Mouse (Mus musculus): ENCODE measurements around the gene Tmem216. TPM values are rescaled to one million over a fixed set of nuclear protein-coding genes. Genes with fewer than 3 reads are reported as not detected.

Tmem216 gene
- polyA plus RNA-seq, 1 experiment from 2014 or later = 54.1 TPM

GRCm38 (mm10) chr19:10589127-10589857 lies 33.3 kb upstream of the Tmem216 start:
- WGBS = 63% methylated on average over 5 of the region's 5 CpGs
- Histone ChIP-seq H3K4me1 (no peaks in the 10 kb centered on the region; the same call in 1 of the 2 replicates), H3K4me2 (no peak overlapping the region), H3K36me3 (replicated peaks) (peaks cover 29% of the 10 kb centered on the region), H3K27me3 (no peaks in the 10 kb centered on the region), H3K9me3 (no peaks in the 10 kb centered on the region), H3K27ac (no peak overlapping the region), H3K9ac (no peak overlapping the region), H3K4me3 (replicated peaks) (no peak overlapping the region)
- no peak for ATAC-seq (ENCODE audit: low FRiP score)

DNA sequence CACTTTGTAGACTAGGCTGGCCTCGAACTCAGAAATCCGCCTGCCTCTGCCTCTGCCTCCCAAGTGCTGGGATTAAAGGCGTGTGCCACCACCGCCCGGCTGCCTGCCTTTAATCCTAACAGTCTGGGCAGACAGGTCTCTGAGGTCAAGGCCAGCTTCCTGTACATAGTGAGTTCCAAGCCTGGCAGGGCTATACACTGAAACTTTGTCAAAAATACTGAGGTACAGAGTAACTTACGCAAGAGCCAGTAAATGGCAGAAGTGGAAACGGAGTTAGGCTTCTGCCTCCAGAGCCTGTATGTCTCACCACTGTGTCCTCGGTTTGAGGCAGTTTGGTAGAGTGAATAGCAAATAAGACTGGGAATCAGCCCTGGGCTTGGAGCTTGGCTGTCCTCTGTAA lies 31.2 kb upstream of the Tmem216 start:
- Histone ChIP-seq H3K4me3 (replicated peaks) (no peak overlapping the region), H3K4me1 (no peaks in the 10 kb centered on the region; the same call in 1 of the 2 replicates), H3K36me3 (replicated peaks) (peaks cover 17% of the 10 kb centered on the region; the same call in 1 of the 2 replicates), H3K27me3 (no peaks in the 10 kb centered on the region), H3K9me3 (no peaks in the 10 kb centered on the region), H3K27ac (no peak overlapping the region), H3K4me2 (no peak overlapping the region), H3K9ac (no peak overlapping the region)
- 86% methylated on average over 8 of the region's 8 CpGs for WGBS
- no peak for ATAC-seq (ENCODE audit: low FRiP score)

- Histone ChIP-seq H3K27ac (no peak overlapping the region), H3K27me3 (no peaks in the 10 kb centered on the region), H3K36me3 (replicated peaks) (peaks cover 16% of the 10 kb centered on the region; the same call in 1 of the 2 replicates), H3K4me3 (replicated peaks) (no peak overlapping the region), H3K9ac (no peak overlapping the region), H3K4me2 (no peak overlapping the region), H3K4me1 (no peaks in the 10 kb centered on the region; the same call in 1 of the 2 replicates), H3K9me3 (no peaks in the 10 kb centered on the region)
- 89% methylated on average over 8 of the region's 8 CpGs for WGBS
- no peak for ATAC-seq (ENCODE audit: low FRiP score)
Measured at GRCm38 (mm10) chr19:10585112-10585511, 29.1 kb upstream of the Tmem216 start.

DNA sequence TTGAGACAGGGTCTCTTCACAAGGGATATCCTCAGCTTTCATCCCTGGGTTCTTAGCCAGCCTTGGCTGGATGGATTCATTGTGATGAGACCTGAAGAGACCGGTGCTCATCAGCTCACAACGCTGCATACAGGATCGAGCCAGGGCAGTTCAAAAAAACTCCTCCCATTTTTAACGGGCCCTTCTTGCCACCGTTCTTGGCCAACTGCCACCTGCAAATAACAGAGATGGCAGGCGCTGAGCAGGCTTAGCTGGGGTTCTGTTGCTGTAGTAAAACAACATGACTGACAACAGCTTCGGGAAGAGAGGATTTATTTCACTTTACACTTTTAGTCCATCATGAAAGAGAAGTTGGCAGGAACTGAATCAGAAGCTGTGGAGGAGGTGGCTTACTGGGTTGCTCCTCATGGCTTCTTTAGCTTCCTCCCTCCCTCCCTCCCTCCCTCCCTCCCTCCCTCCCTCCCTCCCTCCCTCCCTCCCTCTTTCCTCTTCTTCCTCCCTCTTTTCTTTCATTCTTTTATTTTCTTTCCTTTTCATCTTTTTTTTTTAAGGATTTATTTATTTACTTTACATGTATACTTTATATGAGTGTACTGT lies 27.6 kb upstream of the Tmem216 start:
- WGBS = 72% methylated on average over 7 of the region's 7 CpGs
- H3K27ac ChIP-seq = no peak overlapping the region
- H3K4me1 ChIP-seq = peaks cover 1% of the 10 kb centered on the region
- no peaks in the 10 kb centered on the region for H3K9me3 ChIP-seq
- H3K27me3 ChIP-seq = no peaks in the 10 kb centered on the region
- H3K9ac ChIP-seq = no peak overlapping the region
- ATAC-seq (ENCODE audit: low FRiP score) = no peak
- no peak overlapping the region for H3K4me3 ChIP-seq (replicated peaks)
- peaks cover 12% of the 10 kb centered on the region; the same call in 1 of the 2 replicates for H3K36me3 ChIP-seq (replicated peaks)
- no peak overlapping the region for H3K4me2 ChIP-seq

DNA sequence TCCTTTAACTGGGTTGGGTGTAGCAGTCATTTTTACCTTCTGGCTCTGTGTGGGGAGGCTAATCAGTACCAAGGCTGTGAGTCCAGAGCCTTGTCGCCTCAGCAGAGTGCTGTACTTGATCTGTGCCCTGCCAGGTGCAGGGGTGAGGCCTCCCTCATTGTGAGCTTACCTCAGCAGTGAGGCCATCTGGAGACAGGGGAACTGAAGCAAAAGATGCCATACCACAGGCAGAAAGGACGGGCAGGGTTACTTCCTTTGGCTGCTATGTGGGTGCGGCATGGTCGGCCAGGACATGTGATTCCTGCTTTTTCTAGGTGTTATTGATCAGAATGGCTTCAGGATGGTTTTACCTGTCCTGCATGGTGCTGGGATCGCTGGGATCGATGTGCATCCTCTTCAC lies 25.9 kb upstream of the Tmem216 start:
- WGBS = 91% methylated on average over 6 of the region's 6 CpGs
- H3K4me3 ChIP-seq (replicated peaks) = no peak overlapping the region
- H3K9me3 ChIP-seq = no peaks in the 10 kb centered on the region
- H3K4me2 ChIP-seq = no peak overlapping the region
- no peak for ATAC-seq (ENCODE audit: low FRiP score)
- H3K4me1 ChIP-seq = peaks cover 11% of the 10 kb centered on the region
- no peaks in the 10 kb centered on the region for H3K27me3 ChIP-seq
- H3K36me3 ChIP-seq (replicated peaks) = peaks cover 9% of the 10 kb centered on the region; the same call in 1 of the 2 replicates
- H3K27ac ChIP-seq = no peak overlapping the region
- H3K9ac ChIP-seq = no peak overlapping the region

GRCm38 (mm10) chr19:10580761-10581160 lies 24.7 kb upstream of the Tmem216 start:
- Histone ChIP-seq H3K4me3 (replicated peaks) (no peak overlapping the region), H3K27me3 (no peaks in the 10 kb centered on the region), H3K4me2 (no peak overlapping the region), H3K27ac (no peak overlapping the region), H3K9me3 (no peaks in the 10 kb centered on the region), H3K9ac (no peak overlapping the region), H3K4me1 (peaks cover 17% of the 10 kb centered on the region), H3K36me3 (replicated peaks) (peaks cover 9% of the 10 kb centered on the region; the same call in 1 of the 2 replicates)
- WGBS = 84% methylated on average over 3 of the region's 3 CpGs
- ATAC-seq (ENCODE audit: low FRiP score) = no peak

- H3K4me2 ChIP-seq = no peak overlapping the region
- no peak overlapping the region for H3K4me3 ChIP-seq (replicated peaks)
- H3K27ac ChIP-seq = no peak overlapping the region
- no peak overlapping the region for H3K9ac ChIP-seq
- peaks cover 11% of the 10 kb centered on the region for H3K36me3 ChIP-seq (replicated peaks)
- H3K4me1 ChIP-seq = peaks cover 17% of the 10 kb centered on the region
- no peaks in the 10 kb centered on the region for H3K27me3 ChIP-seq
- ATAC-seq (ENCODE audit: low FRiP score) = no peak
- H3K9me3 ChIP-seq = no peaks in the 10 kb centered on the region
- 77% methylated on average over 3 of the region's 3 CpGs for WGBS
Measured at GRCm38 (mm10) chr19:10580102-10580501, 24.1 kb upstream of the Tmem216 start.

DNA sequence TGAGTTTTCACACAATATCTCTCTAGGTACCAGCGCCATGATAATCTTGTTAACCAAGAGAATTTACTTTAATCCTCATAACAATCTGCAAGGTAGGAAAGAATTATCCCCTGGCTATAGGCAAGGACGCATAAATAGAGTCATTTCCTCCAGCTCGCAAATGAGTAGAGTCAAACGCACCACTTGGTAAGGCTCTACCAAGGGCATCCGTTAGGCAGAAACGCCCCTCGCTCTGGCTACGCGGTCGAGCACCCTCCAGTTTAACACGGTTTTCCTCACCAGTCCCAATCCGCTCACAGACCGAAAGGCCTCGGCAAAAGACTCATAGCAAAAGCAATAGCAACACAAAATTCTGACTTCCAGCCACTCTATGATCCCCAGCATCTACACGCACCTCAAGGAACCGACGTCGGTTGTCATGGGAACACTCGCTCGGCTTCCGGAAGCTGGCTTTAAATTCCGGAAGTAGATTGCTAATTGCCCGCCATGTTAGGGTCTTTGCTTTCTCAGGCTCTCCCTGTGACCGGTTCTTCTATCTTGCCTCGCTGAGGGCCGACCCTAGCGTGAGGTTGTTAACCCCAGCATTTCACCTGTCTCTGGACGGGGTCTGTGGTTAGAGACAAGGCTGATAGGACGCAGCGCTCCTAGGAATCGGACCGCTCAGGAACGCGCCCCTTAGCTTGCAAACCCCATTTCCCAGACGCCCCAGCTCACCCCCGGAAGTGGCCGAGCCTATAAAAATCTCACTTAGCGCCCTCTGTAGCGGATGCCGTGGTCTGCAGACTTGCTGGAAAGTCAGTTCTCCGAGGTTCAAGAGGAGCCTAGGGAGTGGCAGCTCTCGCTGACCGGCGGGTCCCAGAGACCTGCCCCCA lies 20.9 kb upstream of the Tmem216 start, which contains the start of the genes Cyb561a3 and Tmem138:
Gene Cyb561a3 (plus strand): TSS at position 483 of the 872 bp plus-strand sequence.
Gene Tmem138 (minus strand): TSS at position 673 of the 872 bp plus-strand sequence.
- H3K27ac ChIP-seq = peak within 1 kb of the TSS; percentile 87
- H3K9ac ChIP-seq = peak within 1 kb of the TSS; percentile 75
- H3K4me2 ChIP-seq = peak within 1 kb of the TSS; percentile 74
- no peaks in the 10 kb centered on the region for H3K27me3 ChIP-seq
- H3K4me3 ChIP-seq (replicated peaks) = peak within 1 kb of the TSS; percentile 56
- peak; percentile 96 for ATAC-seq (ENCODE audit: low FRiP score)
- peaks cover 17% of the 10 kb centered on the region for H3K4me1 ChIP-seq
- H3K36me3 ChIP-seq (replicated peaks) = peaks cover 31% of the 10 kb centered on the region
- H3K9me3 ChIP-seq = no peaks in the 10 kb centered on the region
- under 1% methylated on average over 44 of the region's 44 CpGs for WGBS

DNA sequence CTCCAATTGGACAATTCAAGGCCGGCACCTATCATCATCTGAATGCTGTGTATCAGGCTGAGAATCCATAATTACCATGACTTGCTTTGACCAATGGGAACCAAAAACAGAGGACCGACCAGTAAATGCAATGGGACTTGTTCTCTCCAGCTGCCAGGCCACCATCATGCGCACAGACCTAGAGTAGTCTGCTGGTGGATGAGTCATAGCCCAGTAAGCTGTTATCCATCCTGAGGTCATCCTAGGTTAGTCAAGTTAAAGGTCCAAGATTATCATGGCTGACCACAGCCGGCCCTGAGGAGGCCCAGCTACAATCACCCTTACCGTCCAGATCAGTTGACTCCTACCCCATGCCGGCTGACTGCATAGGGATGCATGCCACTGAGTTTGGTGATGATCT lies 13.6 kb upstream of the Tmem216 start:
- 93% methylated on average over 6 of the region's 6 CpGs for WGBS
- peaks cover 52% of the 10 kb centered on the region for H3K36me3 ChIP-seq (replicated peaks)
- no peak for ATAC-seq (ENCODE audit: low FRiP score)

DNA sequence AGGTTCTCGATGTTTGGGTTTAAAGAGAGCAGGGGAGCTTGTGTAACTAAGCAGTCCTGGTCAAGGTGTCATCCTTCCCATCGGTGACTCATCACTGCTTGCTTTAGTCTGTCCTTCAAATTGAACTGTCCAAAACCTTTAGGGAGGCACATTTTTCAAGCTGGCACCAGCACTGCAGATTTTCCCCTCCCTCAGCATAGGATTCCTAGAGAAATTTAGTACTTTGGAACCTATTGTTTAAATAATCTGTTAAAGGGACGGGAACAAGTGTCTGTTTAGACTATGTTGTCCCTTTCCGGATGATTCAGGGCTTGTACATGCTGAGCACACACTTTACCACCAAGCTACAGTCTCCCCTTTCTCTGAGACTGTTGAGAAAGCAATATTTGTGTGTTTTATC lies 9.2 kb upstream of the Tmem216 start:
- Histone ChIP-seq H3K9ac (no peak overlapping the region), H3K4me3 (replicated peaks) (no peak overlapping the region), H3K27ac (no peak overlapping the region), H3K4me2 (no peak overlapping the region), H3K27me3 (no peaks in the 10 kb centered on the region), H3K36me3 (replicated peaks) (peaks cover 10% of the 10 kb centered on the region), H3K4me1 (no peaks in the 10 kb centered on the region), H3K9me3 (no peaks in the 10 kb centered on the region)
- no peak for ATAC-seq (ENCODE audit: low FRiP score)
- 81% methylated on average over 4 of the region's 4 CpGs for WGBS

More for the DNA sequence above, 13.6 kb upstream of the Tmem216 start:
- Histone ChIP-seq H3K27me3 (no peaks in the 10 kb centered on the region), H3K9me3 (no peaks in the 10 kb centered on the region), H3K4me3 (replicated peaks) (no peak overlapping the region), H3K4me2 (no peak overlapping the region), H3K27ac (no peak overlapping the region), H3K4me1 (no peaks in the 10 kb centered on the region), H3K9ac (no peak overlapping the region)

DNA sequence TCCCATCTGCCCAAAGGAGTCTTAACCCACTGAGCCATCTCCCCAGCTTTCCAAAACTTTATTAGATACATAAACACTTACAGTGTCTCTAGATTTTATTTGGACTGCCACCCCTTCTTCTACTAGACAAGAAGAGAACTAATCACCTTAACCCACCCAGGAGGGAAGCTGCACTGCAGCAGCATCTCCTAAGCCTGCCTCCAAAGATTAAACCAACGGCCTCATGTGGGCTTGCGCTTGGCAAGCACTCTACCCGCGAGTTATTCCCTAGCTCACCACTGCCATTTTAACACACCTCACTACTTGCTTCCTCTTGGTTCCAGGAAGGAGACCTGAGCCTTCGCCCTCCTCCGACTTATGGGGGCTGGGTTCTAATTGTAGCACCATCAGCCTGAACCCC lies 8.2 kb upstream of the Tmem216 start:
- Histone ChIP-seq H3K9ac (no peak overlapping the region), H3K9me3 (no peaks in the 10 kb centered on the region), H3K4me1 (no peaks in the 10 kb centered on the region), H3K4me2 (no peak overlapping the region), H3K36me3 (replicated peaks) (peaks cover 2% of the 10 kb centered on the region; the same call in 1 of the 2 replicates), H3K4me3 (replicated peaks) (no peak overlapping the region), H3K27ac (no peak overlapping the region), H3K27me3 (no peaks in the 10 kb centered on the region)
- 81% methylated on average over 6 of the region's 6 CpGs for WGBS
- ATAC-seq (ENCODE audit: low FRiP score) = no peak

- no peak overlapping the region for H3K9ac ChIP-seq
- H3K4me1 ChIP-seq = no peaks in the 10 kb centered on the region
- H3K27me3 ChIP-seq = no peaks in the 10 kb centered on the region
- no peaks in the 10 kb centered on the region for H3K9me3 ChIP-seq
- no peak overlapping the region for H3K4me2 ChIP-seq
- no peak overlapping the region for H3K27ac ChIP-seq
- 56% methylated on average over 5 of the region's 5 CpGs for WGBS
- H3K4me3 ChIP-seq (replicated peaks) = no peak overlapping the region
- no peaks in the 10 kb centered on the region for H3K36me3 ChIP-seq (replicated peaks)
- no peak for ATAC-seq (ENCODE audit: low FRiP score)
Measured at GRCm38 (mm10) chr19:10562351-10562750, 6.3 kb upstream of the Tmem216 start.
